Mouse (Mus musculus) adrenal gland, adult 18-20 months (tissue): ENCODE data around the gene Tcp11l1. TPM values are rescaled to one million over a fixed set of nuclear protein-coding genes. Genes with fewer than 3 reads are reported as not detected.

Source experiments
- total RNA-seq, 2 experiments: library from RNA; stranded (reverse); gene quantifications; 1 replicate in 1 of 2; 2 replicates in 1 of 2; pipeline ENCODE4 v1.2.3; 2021

Gene Tcp11l1
- total RNA-seq, 2 experiments from 2014 or later = 10.4 to 11.2 TPM

Other genes with a start within 250 kb of the Tcp11l1 start
- gene Hipk3, start 217.7 kb downstream of the Tcp11l1 start, total RNA-seq = 100 to 1,000 TPM; 116 to 139 TPM
- gene Cstf3, start 121.6 kb downstream of the Tcp11l1 start, total RNA-seq = 10 to 100 TPM; 30.3 to 40.6 TPM
- not detected for gene Pin1rt1, start 4.2 kb upstream of the Tcp11l1 start, total RNA-seq
- gene Depdc7, start 30.7 kb upstream of the Tcp11l1 start, total RNA-seq = 1 to 10 TPM in 1 of 2 experiments, under 1 TPM in 1; 0.66 to 1.2 TPM
- gene Qser1, start 104.6 kb upstream of the Tcp11l1 start, total RNA-seq = 10 to 100 TPM; 20.4 to 21.6 TPM
- 10 to 100 TPM in 1 of 2 experiments, 1 to 10 TPM in 1; 4.2 to 29.0 TPM for gene Prrg4, start 137.7 kb upstream of the Tcp11l1 start, total RNA-seq
- 1 to 10 TPM; 6.0 to 8.6 TPM for gene Ccdc73, start 155.6 kb upstream of the Tcp11l1 start, total RNA-seq